Mouse (Mus musculus) liver, embryonic 15.5 days (tissue): ENCODE measurements around the gene Ube2s. TPM values are rescaled to one million over a fixed set of nuclear protein-coding genes. Genes with fewer than 3 reads are reported as not detected.
"Not testable (repeated sequence)": the region's sequence is repeated elsewhere in the genome, so short reads cannot be mapped to it uniquely, and the experiment has no call there.

Source experiments
- ATAC-seq: fragments of 200-750 bp; cut with Nextera tagmentation; 2 replicates; pipeline ENCODE4 v1.8.0; 2017; ENCODE audit warnings: moderate number of reproducible peaks, mild to moderate bottlenecking, moderate library complexity; ENCODE audit not compliant: insufficient read depth
- H3K27ac ChIP-seq: fragments of 300-500 bp; sonication (generic); replicated peaks from 2 replicates; pipeline ENCODE4 v1.5.1; 2015; ENCODE audit warnings: mild to moderate bottlenecking, inconsistent platforms
- H3K27me3 ChIP-seq: fragments of 300-500 bp; sonication (generic); 2 replicates; pipeline ENCODE4 v1.6.1; 2015; ENCODE audit warnings: mild to moderate bottlenecking, inconsistent platforms
- H3K36me3 ChIP-seq: fragments of 300-500 bp; sonication (generic); replicated peaks from 2 replicates; pipeline ENCODE4 v1.6.1; 2015; ENCODE audit warnings: moderate library complexity, mild to moderate bottlenecking, inconsistent platforms
- H3K4me1 ChIP-seq: fragments of 300-500 bp; sonication (generic); replicated peaks from 2 replicates; pipeline ENCODE4 v1.6.1; 2015; ENCODE audit warnings: inconsistent platforms
- H3K4me2 ChIP-seq: fragments of 300-500 bp; sonication (generic); 2 replicates; pipeline ENCODE4 v1.6.1; 2015; ENCODE audit warnings: moderate library complexity, mild to moderate bottlenecking, inconsistent platforms
- H3K4me3 ChIP-seq: fragments of 300-500 bp; sonication (generic); replicated peaks from 2 replicates; pipeline ENCODE4 v1.5.1; 2015; ENCODE audit warnings: mild to moderate bottlenecking, inconsistent platforms
- H3K9ac ChIP-seq: fragments of 300-500 bp; sonication (generic); 2 replicates; pipeline ENCODE4 v1.6.1; 2015; ENCODE audit warnings: moderate library complexity, mild to moderate bottlenecking, inconsistent platforms
- H3K9me3 ChIP-seq: fragments of 300-500 bp; sonication (generic); replicated peaks from 2 replicates; pipeline ENCODE4 v1.6.1; 2016; ENCODE audit warnings: inconsistent platforms
- WGBS: fragments of 180-500 bp; shearing (Covaris S2); methylation state at CpG from one replicate; pipeline ENCODE4 v1.1.7; 2015; ENCODE audit warnings: mixed read lengths; ENCODE audit not compliant: insufficient replicate concordance; 5-methylcytosine and 5-hydroxymethylcytosine counted together
- polyA plus RNA-seq: library from polyadenylated mRNA; unstranded; fragments of >200 nt; fragmentation: Nextera tagmentation; extraction: Ambion mirVana; gene quantifications from 2 replicates; pipeline ENCODE4 v1.2.1, GENCODE M21; 2015

Ube2s gene
- polyA plus RNA-seq: 302 and 318 TPM in 2 replicates

GRCm38 (mm10) chr7:4812303-4813104 lies at the start of gene Ube2s:
Ube2s (minus strand) TSS chr7:4812590.
- Histone ChIP-seq H3K9ac (peak within 1 kb of the TSS; percentile 99), H3K4me2 (peak within 1 kb of the TSS; percentile 88), H3K9me3 (no peaks in the 10 kb centered on the region), H3K27ac (peak within 1 kb of the TSS; percentile 95), H3K4me1 (peaks cover 39% of the 10 kb centered on the region), H3K4me3 (peak within 1 kb of the TSS; percentile 98), H3K36me3 (peaks cover 36% of the 10 kb centered on the region), H3K27me3 (no peaks in the 10 kb centered on the region)
- under 1% methylated on average over 62 of the region's 62 CpGs for WGBS
- peak; percentile 97 for ATAC-seq

GRCm38 (mm10) chr7:4860926-4861325 lies 48.5 kb upstream of the Ube2s start:
- H3K9ac ChIP-seq, H3K36me3 ChIP-seq, H3K4me1 ChIP-seq, H3K27me3 ChIP-seq, H3K27ac ChIP-seq, H3K9me3 ChIP-seq, H3K4me2 ChIP-seq, H3K4me3 ChIP-seq, ATAC-seq: not testable (repeated sequence)
- 54% methylated on average over 3 of the region's 3 CpGs for WGBS

GRCm38 (mm10) chr7:4859418-4859978 lies 47.1 kb upstream of the Ube2s start:
- no peak for ATAC-seq
- H3K9ac ChIP-seq: no peak overlapping the region
- H3K4me2 ChIP-seq: no peak overlapping the region
- H3K27me3 ChIP-seq: peaks cover 5% of the 10 kb centered on the region; the same call in 1 of the 2 replicates
- no peak overlapping the region for H3K4me3 ChIP-seq
- H3K27ac ChIP-seq: no peak overlapping the region
- no peaks in the 10 kb centered on the region for H3K4me1 ChIP-seq
- no peaks in the 10 kb centered on the region for H3K9me3 ChIP-seq
- H3K36me3 ChIP-seq: no peaks in the 10 kb centered on the region
- WGBS: 63% methylated on average over 12 of the region's 12 CpGs

GRCm38 (mm10) chr7:4857321-4857720 lies 44.9 kb upstream of the Ube2s start:
- H3K9ac ChIP-seq: no peak overlapping the region
- ATAC-seq: no peak
- H3K27me3 ChIP-seq: peaks cover 5% of the 10 kb centered on the region; the same call in 1 of the 2 replicates
- 44% methylated on average over 7 of the region's 7 CpGs for WGBS
- no peak overlapping the region for H3K27ac ChIP-seq
- H3K9me3 ChIP-seq: no peaks in the 10 kb centered on the region
- H3K4me3 ChIP-seq: no peak overlapping the region
- H3K4me1 ChIP-seq: no peaks in the 10 kb centered on the region
- no peak overlapping the region for H3K4me2 ChIP-seq
- H3K36me3 ChIP-seq: no peaks in the 10 kb centered on the region

- H3K27me3 ChIP-seq: peaks cover 9% of the 10 kb centered on the region; the same call in 1 of the 2 replicates
- no peak overlapping the region for H3K4me2 ChIP-seq
- 56% methylated on average over 9 of the region's 9 CpGs for WGBS
- no peak overlapping the region for H3K4me3 ChIP-seq
- no peaks in the 10 kb centered on the region for H3K36me3 ChIP-seq
- H3K9me3 ChIP-seq: no peaks in the 10 kb centered on the region
- H3K9ac ChIP-seq: no peak overlapping the region
- no peak for ATAC-seq
- H3K27ac ChIP-seq: no peak overlapping the region
- no peaks in the 10 kb centered on the region for H3K4me1 ChIP-seq
Measured at GRCm38 (mm10) chr7:4856508-4856907, 44.1 kb upstream of the Ube2s start.

GRCm38 (mm10) chr7:4853613-4854012 lies 41.2 kb upstream of the Ube2s start:
- H3K4me3 ChIP-seq: no peak overlapping the region
- H3K9ac ChIP-seq: no peak overlapping the region
- peaks cover 17% of the 10 kb centered on the region; the same call in 1 of the 2 replicates for H3K27me3 ChIP-seq
- 50% methylated on average over 3 of the region's 3 CpGs for WGBS
- no peaks in the 10 kb centered on the region for H3K4me1 ChIP-seq
- no peaks in the 10 kb centered on the region for H3K9me3 ChIP-seq
- ATAC-seq: no peak
- no peaks in the 10 kb centered on the region for H3K36me3 ChIP-seq
- H3K4me2 ChIP-seq: no peak overlapping the region
- H3K27ac ChIP-seq: no peak overlapping the region

- WGBS: 64% methylated on average over 8 of the region's 8 CpGs
- H3K27me3 ChIP-seq: peaks cover 22% of the 10 kb centered on the region
- no peak overlapping the region for H3K27ac ChIP-seq
- no peak overlapping the region for H3K4me3 ChIP-seq
- no peaks in the 10 kb centered on the region for H3K9me3 ChIP-seq
- ATAC-seq: no peak
- H3K36me3 ChIP-seq: no peaks in the 10 kb centered on the region
- no peak overlapping the region for H3K4me2 ChIP-seq
- no peaks in the 10 kb centered on the region for H3K4me1 ChIP-seq
- no peak overlapping the region for H3K9ac ChIP-seq
Measured at GRCm38 (mm10) chr7:4851315-4851688, 38.9 kb upstream of the Ube2s start.

GRCm38 (mm10) chr7:4850621-4851314 lies 38.4 kb upstream of the Ube2s start:
- Histone ChIP-seq H3K27me3 (peaks cover 28% of the 10 kb centered on the region), H3K4me3 (no peak overlapping the region)
- 43% methylated on average over 11 of the region's 11 CpGs for WGBS

GRCm38 (mm10) chr7:4849372-4849771 lies 37.0 kb upstream of the Ube2s start:
- Histone ChIP-seq H3K27me3 (peaks cover 42% of the 10 kb centered on the region), H3K9ac (no peak overlapping the region)

More at GRCm38 (mm10) chr7:4850621-4851314, 38.4 kb upstream of the Ube2s start:
- Histone ChIP-seq H3K4me2 (no peak overlapping the region), H3K36me3 (no peaks in the 10 kb centered on the region), H3K27ac (no peak overlapping the region), H3K9me3 (no peaks in the 10 kb centered on the region), H3K9ac (no peak overlapping the region), H3K4me1 (no peaks in the 10 kb centered on the region)
- ATAC-seq: no peak

GRCm38 (mm10) chr7:4844917-4845309 lies 32.5 kb upstream of the Ube2s start:
- H3K9ac ChIP-seq: no peak overlapping the region
- H3K4me1 ChIP-seq: no peaks in the 10 kb centered on the region
- H3K36me3 ChIP-seq: no peaks in the 10 kb centered on the region
- ATAC-seq: no peak
- H3K27ac ChIP-seq: no peak overlapping the region
- peaks cover 81% of the 10 kb centered on the region for H3K27me3 ChIP-seq
- 3% methylated on average over 13 of the region's 13 CpGs for WGBS
- no peaks in the 10 kb centered on the region for H3K9me3 ChIP-seq
- no peak overlapping the region for H3K4me3 ChIP-seq
- H3K4me2 ChIP-seq: peak overlapping the region; percentile 42

More at GRCm38 (mm10) chr7:4849372-4849771, 37.0 kb upstream of the Ube2s start:
- Histone ChIP-seq H3K9me3 (no peaks in the 10 kb centered on the region), H3K4me2 (no peak overlapping the region), H3K36me3 (no peaks in the 10 kb centered on the region), H3K4me3 (no peak overlapping the region), H3K4me1 (no peaks in the 10 kb centered on the region), H3K27ac (no peak overlapping the region)
- WGBS: 46% methylated on average over 9 of the region's 9 CpGs
- ATAC-seq: no peak

GRCm38 (mm10) chr7:4844245-4844916 lies 32.0 kb upstream of the Ube2s start, which contains the start of gene Shisa7:
Shisa7 (minus strand) TSS chr7:4844696.
- Histone ChIP-seq H3K9ac (no peak within 1 kb of the TSS), H3K4me2 (peak within 1 kb of the TSS; percentile 42), H3K27me3 (peaks cover 82% of the 10 kb centered on the region), H3K4me1 (no peaks in the 10 kb centered on the region), H3K36me3 (no peaks in the 10 kb centered on the region), H3K4me3 (no peak within 1 kb of the TSS), H3K9me3 (no peaks in the 10 kb centered on the region), H3K27ac (no peak within 1 kb of the TSS)
- no peak for ATAC-seq
- 3% methylated on average over 41 of the region's 41 CpGs for WGBS
